Mouse (Mus musculus) MEL (cell line): ENCODE results near the gene Rarb. TPM values are rescaled to one million over a fixed set of nuclear protein-coding genes. Genes with fewer than 3 reads are reported as not detected.
A peak's percentile ranks its signal among the peaks of the same experiment; 100 is the strongest.

Source experiments
- DNase-seq: peaks from one replicate; pipeline ENCODE4 v3.0.0; 2011; ENCODE audit warnings: low read depth, low spot score
- H3K27ac ChIP-seq: 2 replicates; pipeline ENCODE4 v1.5.1; 2012; ENCODE audit warnings: low read depth, mild to moderate bottlenecking, control low read depth, low read length, moderate library complexity; ENCODE audit not compliant: control insufficient read depth
- H3K27me3 ChIP-seq, 2 experiments: fragments of 150-350 bp in 1 of 2; sonication (generic) in 1 of 2; 2 replicates each; pipeline ENCODE4 v1.6.1; 2012; ENCODE audit warnings: low read length in 2 of 2, mild to moderate bottlenecking in 2 of 2, improper control_type of control experiment in 1 of 2, moderate library complexity in 1 of 2; ENCODE audit not compliant: insufficient read depth in 2 of 2, control insufficient read depth in 1 of 2
- H3K36me3 ChIP-seq, 2 experiments: 2 replicates each; pipeline ENCODE4 v1.6.1; 2012 to 2014; ENCODE audit warnings: low read length in 2 of 2, improper control_type of control experiment in 1 of 2, inconsistent platforms in 1 of 2, mild to moderate bottlenecking in 1 of 2; ENCODE audit not compliant: insufficient read depth in 2 of 2, control insufficient read depth in 1 of 2
- H3K4me1 ChIP-seq, 2 experiments: fragments of 150-350 bp in 1 of 2; sonication (generic) in 1 of 2; 2 replicates each; pipeline ENCODE4 v1.6.1; 2012; ENCODE audit warnings: low read length in 2 of 2, improper control_type of control experiment in 1 of 2, mild to moderate bottlenecking in 1 of 2; ENCODE audit not compliant: insufficient read depth in 2 of 2, control insufficient read depth in 1 of 2
- H3K4me3 ChIP-seq, 2 experiments: fragments of 150-350 bp in 1 of 2; sonication (generic) in 1 of 2; 2 replicates each; pipeline ENCODE4 v1.5.1; 2012; ENCODE audit warnings: low read depth in 2 of 2, low read length in 2 of 2, mild to moderate bottlenecking in 2 of 2, moderate library complexity in 2 of 2, control low read depth in 1 of 2, improper control_type of control experiment in 1 of 2; ENCODE audit not compliant: control insufficient read depth in 1 of 2, insufficient read depth in 1 of 2
- H3K79me2 ChIP-seq: 2 replicates; pipeline ENCODE4 v1.6.1; 2012; ENCODE audit warnings: mild to moderate bottlenecking, low read length, moderate library complexity; ENCODE audit not compliant: control insufficient read depth, poor library complexity, insufficient read depth
- H3K9ac ChIP-seq: 2 replicates; pipeline ENCODE4 v1.6.1; 2012; ENCODE audit warnings: low read depth, mild to moderate bottlenecking, control low read depth, low read length, moderate library complexity; ENCODE audit not compliant: control insufficient read depth, poor library complexity, severe bottlenecking
- H3K9me3 ChIP-seq: fragments of 150-350 bp; sonication (generic); replicated peaks from 2 replicates; pipeline ENCODE4 v1.6.1; 2012; ENCODE audit warnings: mild to moderate bottlenecking, low read length, improper control_type of control experiment, moderate library complexity; ENCODE audit not compliant: insufficient read depth
- BHLHE40 ChIP-seq: IDR thresholded peaks from 2 replicates; pipeline ENCODE4 v1.6.1; 2012; ENCODE audit warnings: low read depth, mild to moderate bottlenecking, inconsistent platforms, low read length, improper control_type of control experiment, borderline replicate concordance
- CHD1 ChIP-seq: IDR thresholded peaks from 2 replicates; pipeline ENCODE4 v1.6.1; 2012; ENCODE audit warnings: low read depth, mild to moderate bottlenecking, inconsistent platforms, low read length, improper control_type of control experiment
- CHD2 ChIP-seq: IDR thresholded peaks from 2 replicates; pipeline ENCODE4 v1.6.1; 2011; ENCODE audit warnings: low read length, improper control_type of control experiment
- E2F4 ChIP-seq: IDR thresholded peaks from 2 replicates; pipeline ENCODE4 v1.6.1; 2011; ENCODE audit warnings: low read depth, low read length, improper control_type of control experiment, borderline replicate concordance
- ELF1 ChIP-seq: IDR thresholded peaks from 2 replicates; pipeline ENCODE4 v1.6.1; 2014; ENCODE audit warnings: low read depth, mild to moderate bottlenecking, inconsistent platforms, low read length, improper control_type of control experiment, moderate library complexity
- EP300 ChIP-seq, 2 experiments: IDR thresholded peaks; 2 replicates each; pipeline ENCODE4 v1.6.1; 2011; ENCODE audit warnings: improper control_type of control experiment in 2 of 2, low read length in 2 of 2, low read depth in 1 of 2, mild to moderate bottlenecking in 1 of 2
- ETS1 ChIP-seq: IDR thresholded peaks from 2 replicates; pipeline ENCODE4 v1.6.1; 2012; ENCODE audit warnings: low read depth, mild to moderate bottlenecking, inconsistent platforms, low read length, improper control_type of control experiment, moderate library complexity
- GATA1 ChIP-seq: IDR thresholded peaks from 2 replicates; pipeline ENCODE4 v1.6.1; 2011; ENCODE audit warnings: low read depth, low read length, improper control_type of control experiment
- HCFC1 ChIP-seq: IDR thresholded peaks from 2 replicates; pipeline ENCODE4 v1.6.1; 2012; ENCODE audit warnings: low read depth, mild to moderate bottlenecking, inconsistent platforms, low read length, improper control_type of control experiment, moderate library complexity
- JUND ChIP-seq: IDR thresholded peaks from 2 replicates; pipeline ENCODE4 v1.6.1; 2011; ENCODE audit warnings: low read depth, mild to moderate bottlenecking, improper control_type of control experiment, low read length
- MEF2A ChIP-seq: IDR thresholded peaks from 2 replicates; pipeline ENCODE4 v1.6.1; 2014; ENCODE audit warnings: low read depth, mild to moderate bottlenecking, inconsistent platforms, low read length, improper control_type of control experiment; ENCODE audit not compliant: poor library complexity, insufficient replicate concordance, severe bottlenecking; ENCODE audit errors: extremely low read depth
- MXI1 ChIP-seq: IDR thresholded peaks from 2 replicates; pipeline ENCODE4 v1.6.1; 2011; ENCODE audit warnings: mild to moderate bottlenecking, low read depth, low read length, improper control_type of control experiment
- MYC ChIP-seq: IDR thresholded peaks from 2 replicates; pipeline ENCODE4 v1.6.1; 2011; ENCODE audit warnings: low read depth, mild to moderate bottlenecking, low read length, improper control_type of control experiment, moderate library complexity
- NELFE ChIP-seq: IDR thresholded peaks from 2 replicates; pipeline ENCODE4 v1.6.1; 2011; ENCODE audit warnings: low read depth, low read length, improper control_type of control experiment
- NRF1 ChIP-seq: IDR thresholded peaks from 2 replicates; pipeline ENCODE4 v1.6.1; 2014; ENCODE audit warnings: low read depth, mild to moderate bottlenecking, inconsistent platforms, low read length, improper control_type of control experiment, moderate library complexity; ENCODE audit not compliant: poor library complexity, insufficient read depth, severe bottlenecking
- RAD21 ChIP-seq: IDR thresholded peaks from 2 replicates; pipeline ENCODE4 v1.6.1; 2011; ENCODE audit warnings: mild to moderate bottlenecking, low read depth, low read length, improper control_type of control experiment
- SIN3A ChIP-seq: IDR thresholded peaks from 2 replicates; pipeline ENCODE4 v1.6.1; 2012; ENCODE audit warnings: low read length, improper control_type of control experiment, inconsistent platforms
- TAL1 ChIP-seq: IDR thresholded peaks from 2 replicates; pipeline ENCODE4 v1.6.1; 2012; ENCODE audit warnings: mild to moderate bottlenecking, inconsistent platforms, low read length, moderate library complexity, mixed read lengths
- TBP ChIP-seq: IDR thresholded peaks from 2 replicates; pipeline ENCODE4 v1.8.0; 2011; ENCODE audit warnings: low read depth, low read length, improper control_type of control experiment
- TCF12 ChIP-seq: IDR thresholded peaks from 2 replicates; pipeline ENCODE4 v1.6.1; 2014; ENCODE audit warnings: low read depth, mild to moderate bottlenecking, inconsistent platforms, low read length, improper control_type of control experiment, moderate library complexity
- UBTF ChIP-seq: IDR thresholded peaks from 2 replicates; pipeline ENCODE4 v1.6.1; 2012; ENCODE audit warnings: low read depth, mild to moderate bottlenecking, inconsistent platforms, low read length, improper control_type of control experiment, moderate library complexity, borderline replicate concordance; ENCODE audit not compliant: insufficient read depth
- USF2 ChIP-seq, 2 experiments: IDR thresholded peaks; 2 replicates each; pipeline ENCODE4 v1.6.1; 2011 to 2012; ENCODE audit warnings: improper control_type of control experiment in 2 of 2, low read length in 2 of 2, borderline replicate concordance in 1 of 2, inconsistent platforms in 1 of 2, low read depth in 1 of 2, mild to moderate bottlenecking in 1 of 2; ENCODE audit not compliant: insufficient read depth in 1 of 2
- ZC3H11A ChIP-seq: IDR thresholded peaks from 2 replicates; pipeline ENCODE4 v1.6.1; 2012; ENCODE audit warnings: low read depth, mild to moderate bottlenecking, inconsistent platforms, low read length, improper control_type of control experiment
- ZNF384 ChIP-seq: IDR thresholded peaks from 2 replicates; pipeline ENCODE4 v1.6.1; 2012; ENCODE audit warnings: low read depth, mild to moderate bottlenecking, inconsistent platforms, low read length, improper control_type of control experiment
- polyA plus RNA-seq, 2 experiments: library from polyadenylated mRNA; stranded (reverse) in 1 of 2; unstranded in 1 of 2; fragments of >175 nt in 1 of 2; fragments of >200 nt in 1 of 2; gene quantifications; 2 replicates each; pipeline versions ENCODE4 v1.2.1 to v1.2.4; 2012; ENCODE audit warnings: low replicate concordance in 2 of 2, low read depth in 1 of 2; ENCODE audit not compliant: insufficient read length in 2 of 2, insufficient read depth in 1 of 2, missing spikeins in 1 of 2
- total RNA-seq: library from RNA; depleted of rRNA; stranded (reverse); fragments of 300-350 nt; gene quantifications from 2 replicates; pipeline ENCODE4 v1.2.3, GENCODE M21; 2012

The Rarb gene
- total and polyA plus RNA-seq, 3 experiments: not detected

- H3K27ac ChIP-seq: no peak overlapping the region
- H3K9ac ChIP-seq: no peak overlapping the region
- TF ChIP-seq TCF12 (no peak), ZNF384 (no peak), RAD21 (no peak), USF2 (IDR thresholded peaks at IDR 0.05; ENCODE audit: borderline replicate concordance in 1 of 2, insufficient read depth in 1 of 2, low read depth in 1 of 2, low read length in 2 of 2) (no peak), TBP (no peak), CHD1 (no peak), ZC3H11A (no peak), ELF1 (no peak), E2F4 (no peak), BHLHE40 (no peak), EP300 (IDR thresholded peaks at IDR 0.05; ENCODE audit: low read depth in 1 of 2, low read length in 2 of 2) (no peak), MYC (no peak), ETS1 (no peak), NELFE (no peak), CHD2 (no peak), NRF1 (no peak), MXI1 (no peak), MEF2A (no peak), GATA1 (no peak), HCFC1 (no peak)
- peaks cover 0 to 11% of the 10 kb centered on the region in 2 experiments; a peak in 2 of 4 replicates for H3K36me3 ChIP-seq
- no peaks in the 10 kb centered on the region for H3K9me3 ChIP-seq
- H3K4me3 ChIP-seq: no peak overlapping the region
- H3K4me1 ChIP-seq: no peaks in the 10 kb centered on the region
- H3K79me2 ChIP-seq: no peaks in the 10 kb centered on the region
- peak; percentile 9 for DNase-seq
- no peaks in the 10 kb centered on the region for H3K27me3 ChIP-seq
Observed at GRCm38 (mm10) chr14:16433206-16433605, 385.8 kb downstream of the Rarb start.

- Histone ChIP-seq H3K27ac (no peak overlapping the region), H3K9me3 (no peaks in the 10 kb centered on the region), H3K79me2 (no peaks in the 10 kb centered on the region), H3K9ac (no peak overlapping the region), H3K4me1 (no peaks in the 10 kb centered on the region), H3K27me3 (no peaks in the 10 kb centered on the region), H3K36me3 (peaks cover 0 to 16% of the 10 kb centered on the region in 2 experiments; a peak in 2 of 4 replicates), H3K4me3 (no peak overlapping the region)
- no peak for TF ChIP-seq HCFC1
- TF ChIP-seq MEF2A: no peak
- TF ChIP-seq JUND: no peak
- no peak for TF ChIP-seq SIN3A
- no peak for TF ChIP-seq TAL1
- TF ChIP-seq UBTF: no peak
- TF ChIP-seq NRF1: no peak
- no peak for DNase-seq
Observed at GRCm38 (mm10) chr14:16432550-16432949, 386.4 kb downstream of the Rarb start.
